Mouse (Mus musculus): ENCODE results near the gene Olfr1509. TPM values are rescaled to one million over a fixed set of nuclear protein-coding genes. Genes with fewer than 3 reads are reported as not detected.

Gene Olfr1509
- polyA plus RNA-seq (2012; fragmentation: generic; extraction: Trizol) = not detected

GRCm38 (mm10) chr14:52442690-52443089 lies at the start of gene Olfr1509:
Gene Olfr1509, plus strand, starts transcription at chr14:52442990.

GRCm38 (mm10) chr14:52397279-52397678 lies 45.5 kb upstream of the Olfr1509 start, which contains the start of gene Olfr1511:
Gene Olfr1511, minus strand, starts transcription at chr14:52397379.

DNA sequence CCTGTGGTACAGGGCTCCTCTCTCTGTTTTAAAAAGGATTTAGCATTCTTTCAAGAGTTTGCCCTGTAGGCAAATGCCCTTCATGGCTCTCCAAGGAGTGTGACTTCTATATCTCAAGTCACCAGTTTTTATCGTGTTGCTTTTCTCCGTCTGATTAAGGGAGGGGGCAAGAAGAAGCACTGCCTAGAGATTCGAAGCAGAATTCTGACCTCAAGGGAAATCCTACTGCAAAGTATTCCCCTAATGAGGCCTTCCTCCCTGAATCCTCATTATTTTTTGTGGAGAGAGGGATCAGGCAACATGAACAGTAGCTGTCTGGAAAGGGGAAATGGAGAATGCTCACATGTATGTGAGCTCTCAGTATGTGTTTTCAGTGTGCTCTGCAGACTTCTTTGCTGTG lies 28.5 kb upstream of the Olfr1509 start, which contains the start of gene Olfr1510:
TSS of gene Olfr1510 (minus strand) at position 101 of the 400 bp plus-strand sequence.

GRCm38 (mm10) chr14:52467395-52467794 lies 24.6 kb downstream of the Olfr1509 start, which contains the start of gene Olfr1508:
Gene Olfr1508, minus strand, starts transcription at chr14:52467495.

DNA sequence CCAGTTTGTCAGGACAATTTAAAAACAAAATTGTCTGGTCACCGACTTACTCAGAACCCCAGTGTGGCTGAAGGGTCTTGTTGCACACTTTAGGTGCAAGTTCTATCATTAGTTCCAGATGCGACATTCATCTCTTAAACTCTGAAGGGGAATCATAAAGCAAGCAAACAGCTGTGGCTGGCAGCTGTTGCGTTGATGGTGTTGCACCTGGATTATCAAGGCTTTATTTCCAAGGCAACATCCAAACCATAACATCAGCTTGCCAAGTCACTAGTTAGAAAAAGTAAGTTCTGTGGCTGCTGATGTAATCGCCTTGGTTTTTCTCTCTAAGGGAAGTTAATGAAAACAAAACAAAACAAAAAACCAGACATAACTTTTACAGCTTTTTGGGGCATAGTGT lies 52.7 kb downstream of the Olfr1509 start, which contains the start of gene Olfr1507:
TSS of gene Olfr1507 (minus strand) at position 234 of the 400 bp plus-strand sequence.

Other genes with a start within 250 kb of the Olfr1509 start
- gene Supt16, start 245.6 kb upstream of the Olfr1509 start, polyA plus RNA-seq (2012; fragmentation: generic; extraction: Trizol) = 10 to 100 TPM in 1 of 2 experiments, 1 to 10 TPM in 1; 1.1 to 10.2 TPM
- gene Chd8, start 185.2 kb upstream of the Olfr1509 start, polyA plus RNA-seq (2012; fragmentation: generic; extraction: Trizol) = 10 to 100 TPM in 1 of 2 experiments, 1 to 10 TPM in 1; 6.0 to 32.5 TPM
- 10 to 100 TPM in 1 of 2 experiments, 1 to 10 TPM in 1; 5.0 to 17.1 TPM for gene Tox4, start 163.8 kb upstream of the Olfr1509 start, polyA plus RNA-seq (2012; fragmentation: generic; extraction: Trizol)
- 10 to 100 TPM in 1 of 2 experiments, under 1 TPM in 1; 0.42 to 11.7 TPM for gene Rab2b, start 163.4 kb upstream of the Olfr1509 start, polyA plus RNA-seq (2012; fragmentation: generic; extraction: Trizol)
- 10 to 100 TPM; 14.4 to 24.7 TPM for gene Mettl3, start 137.9 kb upstream of the Olfr1509 start, polyA plus RNA-seq (2012; fragmentation: generic; extraction: Trizol)
- gene Sall2, start 114.2 kb upstream of the Olfr1509 start, polyA plus RNA-seq (2012; fragmentation: generic; extraction: Trizol) = 1 to 10 TPM; 1.4 to 6.9 TPM
- gene Olfr1513, start 86.6 kb upstream of the Olfr1509 start, polyA plus RNA-seq (2012; fragmentation: generic; extraction: Trizol) = not detected
- gene Olfr1512, start 63.8 kb upstream of the Olfr1509 start, polyA plus RNA-seq (2012; fragmentation: generic; extraction: Trizol) = not detected
- gene Olfr1511, start 45.6 kb upstream of the Olfr1509 start, polyA plus RNA-seq (2012; fragmentation: generic; extraction: Trizol) = not detected
- not detected for gene Olfr1510, start 28.6 kb upstream of the Olfr1509 start, polyA plus RNA-seq (2012; fragmentation: generic; extraction: Trizol)
- not detected for gene Olfr1508, start 24.5 kb downstream of the Olfr1509 start, polyA plus RNA-seq (2012; fragmentation: generic; extraction: Trizol)
- not detected for gene Olfr1507, start 52.8 kb downstream of the Olfr1509 start, polyA plus RNA-seq (2012; fragmentation: generic; extraction: Trizol)